Mouse (Mus musculus): ENCODE measurements around the gene Hoxb6.

Gene Hoxb6

GRCm38 (mm10) chr11:96336597-96336996, 44.3 kb downstream of the Hoxb6 start:
- DNase-seq (ENCODE audit: low spot score in 2 of 2): no peak

- no peak for DNase-seq (ENCODE audit: low spot score in 2 of 2)
Measured at GRCm38 (mm10) chr11:96337026-96337425, 44.8 kb downstream of the Hoxb6 start.

- DNase-seq (ENCODE audit: low spot score in 2 of 2): no peak
Measured at GRCm38 (mm10) chr11:96338957-96339855, 46.9 kb downstream of the Hoxb6 start.

- no peak for DNase-seq (ENCODE audit: low spot score in 2 of 2)
Measured at GRCm38 (mm10) chr11:96340698-96341365, 48.6 kb downstream of the Hoxb6 start.

GRCm38 (mm10) chr11:96341701-96342575, 49.7 kb downstream of the Hoxb6 start:
- no peak for DNase-seq (ENCODE audit: low spot score in 2 of 2)

GRCm38 (mm10) chr11:96342576-96342930, 50.3 kb downstream of the Hoxb6 start:
- DNase-seq (ENCODE audit: low spot score in 2 of 2): no peak

GRCm38 (mm10) chr11:96343206-96343745, 51.0 kb downstream of the Hoxb6 start:
- DNase-seq (ENCODE audit: low spot score in 2 of 2): no peak

GRCm38 (mm10) chr11:96344061-96344877, 52.0 kb downstream of the Hoxb6 start:
- DNase-seq (ENCODE audit: low spot score in 2 of 2): no peak

- no peak for DNase-seq (ENCODE audit: low spot score in 2 of 2)
Measured at GRCm38 (mm10) chr11:96344878-96345159, 52.5 kb downstream of the Hoxb6 start.

- DNase-seq (ENCODE audit: low spot score in 2 of 2): no peak
Measured at GRCm38 (mm10) chr11:96345220-96345892, 53.1 kb downstream of the Hoxb6 start.

GRCm38 (mm10) chr11:96345893-96346806, 53.9 kb downstream of the Hoxb6 start:
- no peak for DNase-seq (ENCODE audit: low spot score in 2 of 2)

- no peak for DNase-seq (ENCODE audit: low spot score in 2 of 2)
Measured at GRCm38 (mm10) chr11:96346916-96347520, 54.7 kb downstream of the Hoxb6 start.

- no peak for DNase-seq (ENCODE audit: low spot score in 2 of 2)
Measured at GRCm38 (mm10) chr11:96347717-96348116, 55.4 kb downstream of the Hoxb6 start.

GRCm38 (mm10) chr11:96348141-96348928, 56.1 kb downstream of the Hoxb6 start:
- no peak for DNase-seq (ENCODE audit: low spot score in 2 of 2)

- DNase-seq (ENCODE audit: low spot score in 2 of 2): no peak
Measured at GRCm38 (mm10) chr11:96348988-96349387, 56.7 kb downstream of the Hoxb6 start.

- no peak for DNase-seq (ENCODE audit: low spot score in 2 of 2)
Measured at GRCm38 (mm10) chr11:96349491-96350340, 57.4 kb downstream of the Hoxb6 start.

GRCm38 (mm10) chr11:96350341-96350624, 58.0 kb downstream of the Hoxb6 start, which contains the start of gene Hoxb2:
Hoxb2 (plus strand) TSS chr11:96350525.
- DNase-seq (ENCODE audit: low spot score in 2 of 2): no peak
